Mouse (Mus musculus): ENCODE data around the gene Taf11. TPM values are rescaled to one million over a fixed set of nuclear protein-coding genes. Genes with fewer than 3 reads are reported as not detected.

Taf11 gene
- 24.0 TPM for total RNA-seq (2023)

GRCm38 (mm10) chr17:27909622-27910500 is at the start of gene Taf11:
Gene Taf11 (minus strand): TSS chr17:27909844.

GRCm38 (mm10) chr17:27908888-27909621 is 589 bp downstream of the Taf11 start, which contains the start of gene Anks1:
Gene Anks1 (plus strand): TSS chr17:27909306.

GRCm38 (mm10) chr17:27856265-27856797 is 53.3 kb downstream of the Taf11 start, which contains the start of gene Uhrf1bp1:
Gene Uhrf1bp1 (plus strand): TSS chr17:27856441.

Other genes starting within 250 kb of the Taf11 start
- 1.2 TPM for gene Spdef, start 180.9 kb downstream of the Taf11 start, total RNA-seq (2023)
- 82.2 TPM for gene D17Wsu92e, start 89.2 kb downstream of the Taf11 start, total RNA-seq (2023)
- gene Snrpc, start 71.7 kb downstream of the Taf11 start, total RNA-seq (2023), result 74.8 TPM
- gene Uhrf1bp1, start 53.4 kb downstream of the Taf11 start, total RNA-seq (2023), result 3.8 TPM
- gene Anks1, start 538 bp downstream of the Taf11 start, total RNA-seq (2023), result 65.9 TPM
- gene Tcp11, start 170.8 kb upstream of the Taf11 start, total RNA-seq (2023), result 1.4 TPM
- gene Scube3, start 232.3 kb upstream of the Taf11 start, total RNA-seq (2023), result not detected